Mouse (Mus musculus): Measurements from ENCODE around the gene Tmem258.

Gene Tmem258

GRCm38 (mm10) chr19:10219108-10219507 lies 15.3 kb downstream of the Tmem258 start:
- no peak for ATAC-seq (ENCODE audit: insufficient number of reproducible peaks, low FRiP score, low TSS enrichment)

GRCm38 (mm10) chr19:10219593-10219992 lies 15.8 kb downstream of the Tmem258 start:
- no peak for ATAC-seq (ENCODE audit: insufficient number of reproducible peaks, low FRiP score, low TSS enrichment)

GRCm38 (mm10) chr19:10221585-10221984 lies 17.8 kb downstream of the Tmem258 start:
- ATAC-seq (ENCODE audit: insufficient number of reproducible peaks, low FRiP score, low TSS enrichment) = no peak

GRCm38 (mm10) chr19:10222656-10223055 lies 18.8 kb downstream of the Tmem258 start:
- no peak for ATAC-seq (ENCODE audit: insufficient number of reproducible peaks, low FRiP score, low TSS enrichment)

- ATAC-seq (ENCODE audit: insufficient number of reproducible peaks, low FRiP score, low TSS enrichment) = no peak
Observed at GRCm38 (mm10) chr19:10223561-10223960, 19.7 kb downstream of the Tmem258 start.

GRCm38 (mm10) chr19:10224637-10225453 lies 21.0 kb downstream of the Tmem258 start:
- ATAC-seq (ENCODE audit: insufficient number of reproducible peaks, low FRiP score, low TSS enrichment) = no peak

- ATAC-seq (ENCODE audit: insufficient number of reproducible peaks, low FRiP score, low TSS enrichment) = no peak
Observed at GRCm38 (mm10) chr19:10225767-10226166, 22.0 kb downstream of the Tmem258 start.

- ATAC-seq (ENCODE audit: insufficient number of reproducible peaks, low FRiP score, low TSS enrichment) = no peak
Observed at GRCm38 (mm10) chr19:10231016-10231415, 27.2 kb downstream of the Tmem258 start.

GRCm38 (mm10) chr19:10231871-10232270 lies 28.1 kb downstream of the Tmem258 start:
- ATAC-seq (ENCODE audit: insufficient number of reproducible peaks, low FRiP score, low TSS enrichment) = no peak

GRCm38 (mm10) chr19:10232327-10233017 lies 28.7 kb downstream of the Tmem258 start:
- ATAC-seq (ENCODE audit: insufficient number of reproducible peaks, low FRiP score, low TSS enrichment) = no peak

- no peak for ATAC-seq (ENCODE audit: insufficient number of reproducible peaks, low FRiP score, low TSS enrichment)
Observed at GRCm38 (mm10) chr19:10235784-10236565, 32.2 kb downstream of the Tmem258 start.

- no peak for ATAC-seq (ENCODE audit: insufficient number of reproducible peaks, low FRiP score, low TSS enrichment)
Observed at GRCm38 (mm10) chr19:10238477-10238876, 34.7 kb downstream of the Tmem258 start.

- ATAC-seq (ENCODE audit: insufficient number of reproducible peaks, low FRiP score, low TSS enrichment) = no peak
Observed at GRCm38 (mm10) chr19:10239419-10239818, 35.6 kb downstream of the Tmem258 start.

GRCm38 (mm10) chr19:10239975-10240653 lies 36.3 kb downstream of the Tmem258 start:
- ATAC-seq (ENCODE audit: insufficient number of reproducible peaks, low FRiP score, low TSS enrichment) = peak; percentile 54; the same call in 1 of the 2 replicates

GRCm38 (mm10) chr19:10240654-10241305 lies 37.0 kb downstream of the Tmem258 start, which contains the start of gene Myrf:
Gene Myrf, minus strand, starts transcription at chr19:10240748.
- peak; percentile 63 for ATAC-seq (ENCODE audit: insufficient number of reproducible peaks, low FRiP score, low TSS enrichment)

GRCm38 (mm10) chr19:10242916-10243315 lies 39.1 kb downstream of the Tmem258 start:
- ATAC-seq (ENCODE audit: insufficient number of reproducible peaks, low FRiP score, low TSS enrichment) = no peak

- ATAC-seq (ENCODE audit: insufficient number of reproducible peaks, low FRiP score, low TSS enrichment) = no peak
Observed at GRCm38 (mm10) chr19:10244183-10244582, 40.4 kb downstream of the Tmem258 start.

GRCm38 (mm10) chr19:10247165-10247564 lies 43.4 kb downstream of the Tmem258 start:
- ATAC-seq (ENCODE audit: insufficient number of reproducible peaks, low FRiP score, low TSS enrichment) = no peak

- no peak for ATAC-seq (ENCODE audit: insufficient number of reproducible peaks, low FRiP score, low TSS enrichment)
Observed at GRCm38 (mm10) chr19:10248128-10248527, 44.3 kb downstream of the Tmem258 start.
